Mouse (Mus musculus) cerebellum, adult 2 months (tissue): ENCODE data around the gene Usp19. TPM values are rescaled to one million over a fixed set of nuclear protein-coding genes. Genes with fewer than 3 reads are reported as not detected.

Experiments
- DNase-seq, 2 experiments: peaks; one replicate each; pipeline ENCODE4 v3.0.0; 2021
- H3K27ac ChIP-seq: fragments of 200-500 bp; 2 replicates; pipeline ENCODE4 v1.5.1; 2012; ENCODE audit warnings: low read length, control low read depth, inconsistent platforms; ENCODE audit not compliant: insufficient read depth
- H3K27me3 ChIP-seq: fragments of 200-500 bp; 2 replicates; pipeline ENCODE4 v1.6.1; 2012; ENCODE audit warnings: inconsistent platforms, mild to moderate bottlenecking, low read length, moderate library complexity; ENCODE audit not compliant: control insufficient read depth, insufficient read depth
- H3K4me1 ChIP-seq: fragments of 200-500 bp; 2 replicates; pipeline ENCODE4 v1.6.1; 2011; ENCODE audit warnings: low read length; ENCODE audit not compliant: control insufficient read depth, insufficient read depth
- H3K4me3 ChIP-seq: fragments of 200-500 bp; replicated peaks from 2 replicates; pipeline ENCODE3; 2011; ENCODE audit warnings: mild to moderate bottlenecking, low read depth, low read length, control low read depth; ENCODE audit not compliant: insufficient read depth
- CTCF ChIP-seq: fragments of 200-500 bp; IDR thresholded peaks from 2 replicates; pipeline ENCODE4 v1.5.1; 2011; ENCODE audit warnings: low read depth, mild to moderate bottlenecking, control low read depth, low read length, moderate library complexity, borderline replicate concordance; ENCODE audit not compliant: insufficient read depth
- POLR2A ChIP-seq: fragments of 200-500 bp; IDR thresholded peaks from 2 replicates; pipeline ENCODE4 v1.6.1; 2011; ENCODE audit warnings: low read length, control low read depth, borderline replicate concordance; ENCODE audit not compliant: insufficient read depth
- WGBS: fragments of 180-500 bp; shearing (Covaris S2); methylation state at CpG from one replicate; pipeline ENCODE4 v1.1.7; 2018; 5-methylcytosine and 5-hydroxymethylcytosine counted together
- polyA plus RNA-seq: library from polyadenylated mRNA; depleted of rRNA; stranded (reverse); fragments of >200 nt; gene quantifications from 2 replicates; pipeline ENCODE4 v1.2.3, GENCODE M21; 2012

Usp19 gene
- polyA plus RNA-seq, 1 experiment: 192 TPM

DNA sequence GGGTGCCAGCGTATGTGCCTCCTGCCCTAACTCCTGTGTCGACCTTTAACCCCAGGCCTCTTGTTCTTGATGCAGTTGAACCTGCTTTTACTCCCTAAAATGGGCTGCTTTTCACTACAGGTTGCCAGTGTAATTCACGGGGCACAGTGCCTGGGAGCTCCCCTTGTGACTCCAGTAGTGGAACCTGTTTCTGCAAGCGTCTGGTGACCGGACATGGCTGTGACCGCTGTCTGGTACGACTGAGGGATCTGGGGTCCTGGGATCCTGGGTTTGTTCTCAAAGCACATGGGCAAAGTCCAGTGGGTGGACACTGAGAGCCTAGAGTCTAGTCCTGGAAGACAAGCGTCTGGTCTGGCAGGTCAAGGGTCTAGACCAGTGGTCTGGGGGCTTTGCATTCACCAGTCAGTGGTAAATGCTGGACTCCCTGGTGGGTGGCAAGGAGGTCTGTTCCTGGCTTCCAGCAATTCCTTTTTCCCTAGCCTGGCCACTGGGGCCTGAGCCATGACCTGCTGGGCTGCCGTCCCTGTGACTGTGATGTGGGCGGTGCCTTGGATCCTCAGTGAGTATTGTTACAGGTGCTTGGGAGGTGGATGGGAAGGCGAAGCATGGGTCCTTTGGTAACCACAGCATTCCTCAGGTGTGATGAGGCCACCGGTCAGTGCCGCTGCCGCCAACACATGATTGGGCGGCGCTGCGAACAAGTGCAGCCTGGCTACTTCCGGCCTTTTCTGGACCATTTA is 7.2 kb upstream of the Usp19 start:
- no peak for DNase-seq
- no peak overlapping the region for H3K27ac ChIP-seq
- no peaks in the 10 kb centered on the region for H3K4me1 ChIP-seq
- TF ChIP-seq CTCF (no peak), POLR2A (no peak)
- H3K27me3 ChIP-seq: no peaks in the 10 kb centered on the region
- no peak overlapping the region for H3K4me3 ChIP-seq
- 90% methylated on average over 18 of the region's 18 CpGs for WGBS

GRCm38 (mm10) chr9:108484021-108484420 is 6.4 kb upstream of the Usp19 start:
- H3K4me1 ChIP-seq: peaks cover under 1% of the 10 kb centered on the region
- TF ChIP-seq CTCF (no peak), POLR2A (no peak)
- no peak overlapping the region for H3K27ac ChIP-seq
- no peak overlapping the region for H3K4me3 ChIP-seq
- DNase-seq: no peak
- H3K27me3 ChIP-seq: no peaks in the 10 kb centered on the region
- whole genome bisulfite sequencing: 93% methylated on average over 15 of the region's 15 CpGs

- Histone ChIP-seq H3K27me3 (no peaks in the 10 kb centered on the region), H3K4me1 (peaks cover 7% of the 10 kb centered on the region), H3K27ac (no peak overlapping the region), H3K4me3 (no peak overlapping the region)
- WGBS: 91% methylated on average over 19 of the region's 19 CpGs
- TF ChIP-seq POLR2A (no peak), CTCF (no peak)
- no peak for DNase-seq
Measured at GRCm38 (mm10) chr9:108485301-108485875, 5.0 kb upstream of the Usp19 start.

DNA sequence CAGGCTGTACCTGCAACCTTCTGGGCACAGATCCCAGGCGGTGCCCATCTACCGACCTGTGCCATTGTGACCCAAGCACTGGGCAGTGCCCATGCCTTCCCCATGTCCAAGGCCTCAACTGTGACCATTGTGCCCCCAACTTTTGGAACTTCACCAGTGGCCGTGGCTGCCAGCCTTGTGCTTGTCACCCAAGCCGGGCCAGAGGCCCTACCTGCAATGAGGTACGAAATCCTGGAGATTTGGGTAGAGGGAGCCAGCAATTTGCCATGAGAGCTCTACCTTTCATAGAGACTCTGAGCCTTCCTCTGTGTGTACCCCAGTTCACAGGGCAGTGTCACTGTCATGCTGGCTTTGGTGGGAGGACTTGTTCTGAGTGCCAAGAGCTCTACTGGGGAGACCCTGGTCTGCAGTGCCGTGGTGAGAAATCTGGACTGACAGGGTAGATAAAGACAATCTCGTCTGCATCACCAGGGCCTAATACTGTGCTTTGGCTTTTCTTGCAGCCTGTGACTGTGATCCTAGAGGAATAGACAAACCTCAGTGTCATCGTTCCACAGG is 3.4 kb upstream of the Usp19 start:
- WGBS: 90% methylated on average over 8 of the region's 8 CpGs

GRCm38 (mm10) chr9:108488403-108488802 is 2.0 kb upstream of the Usp19 start:
- DNase-seq: no peak
- TF ChIP-seq CTCF (no peak), POLR2A (no peak)
- H3K4me1 ChIP-seq: peaks cover 16% of the 10 kb centered on the region
- no peaks in the 10 kb centered on the region for H3K27me3 ChIP-seq
- 90% methylated on average over 17 of the region's 17 CpGs for WGBS
- no peak overlapping the region for H3K27ac ChIP-seq
- H3K4me3 ChIP-seq: no peak overlapping the region

More for the DNA sequence above, 3.4 kb upstream of the Usp19 start:
- TF ChIP-seq CTCF (no peak), POLR2A (no peak)
- H3K27me3 ChIP-seq: no peaks in the 10 kb centered on the region
- H3K27ac ChIP-seq: no peak overlapping the region
- peaks cover 10% of the 10 kb centered on the region for H3K4me1 ChIP-seq
- H3K4me3 ChIP-seq: no peak overlapping the region
- no peak for DNase-seq

DNA sequence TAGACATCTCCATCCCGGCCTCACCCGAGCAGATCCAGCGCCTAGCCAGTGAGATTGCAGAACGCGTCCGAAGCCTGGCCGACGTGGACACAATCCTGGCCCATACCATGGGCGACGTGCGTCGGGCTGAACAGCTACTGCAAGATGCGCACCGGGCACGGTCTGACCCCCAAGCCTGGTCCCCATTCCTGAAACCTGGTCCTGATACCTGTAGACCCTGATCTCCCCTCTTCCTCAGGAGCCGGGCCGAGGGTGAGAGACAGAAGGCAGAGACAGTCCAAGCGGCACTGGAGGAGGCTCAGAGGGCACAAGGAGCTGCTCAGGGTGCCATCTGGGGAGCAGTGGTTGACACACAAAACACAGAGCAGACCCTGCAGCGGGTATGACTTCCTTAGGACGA is 1.2 kb upstream of the Usp19 start:
- Histone ChIP-seq H3K27ac (peak overlapping the region; percentile 88; the same call in 1 of the 2 replicates), H3K27me3 (no peaks in the 10 kb centered on the region), H3K4me3 (no peak overlapping the region), H3K4me1 (peaks cover 16% of the 10 kb centered on the region)
- DNase-seq: no peak
- TF ChIP-seq POLR2A: no peak
- TF ChIP-seq CTCF: no peak
- 93% methylated on average over 20 of the region's 20 CpGs for WGBS

GRCm38 (mm10) chr9:108489702-108490558 is 472 bp upstream of the Usp19 start:
- Histone ChIP-seq H3K4me1 (peaks cover 16% of the 10 kb centered on the region), H3K4me3 (peak overlapping the region; percentile 77), H3K27ac (peak overlapping the region; percentile 88), H3K27me3 (no peaks in the 10 kb centered on the region)
- 24% methylated on average over 26 of the region's 26 CpGs for WGBS
- TF ChIP-seq CTCF (no peak), POLR2A (no peak)
- peak in 1 of 2 experiments; percentile 37 for DNase-seq

DNA sequence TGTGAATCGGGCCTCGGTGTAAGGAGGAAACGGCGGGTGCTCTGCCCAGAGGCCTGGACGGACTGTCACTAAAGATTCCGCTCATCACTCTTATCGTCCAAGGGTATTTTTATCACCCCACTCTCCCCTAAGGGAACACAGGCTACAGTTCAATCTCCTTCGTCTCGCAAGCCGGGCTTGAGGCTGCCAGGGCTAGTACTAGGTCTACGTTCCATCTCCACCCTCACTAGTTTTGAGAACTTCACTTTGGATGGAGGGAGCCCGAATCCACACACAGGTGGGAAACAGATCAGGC is 831 bp downstream of the Usp19 start:
- WGBS: 4% methylated on average over 12 of the region's 12 CpGs
- DNase-seq: no peak
- peak overlapping the region; percentile 77 for H3K4me3 ChIP-seq
- TF ChIP-seq POLR2A: no peak
- no peak for TF ChIP-seq CTCF
- no peaks in the 10 kb centered on the region for H3K27me3 ChIP-seq
- H3K27ac ChIP-seq: peak overlapping the region; percentile 91
- H3K4me1 ChIP-seq: peaks cover 16% of the 10 kb centered on the region
